Mouse (Mus musculus): Measurements from ENCODE around the gene Fntb.
A peak's percentile ranks its signal among the peaks of the same experiment; 100 is the strongest.

Fntb gene

GRCm38 (mm10) chr12:76961052-76961931, 195.9 kb downstream of the Fntb start:
- DNase-seq: peak in 1 of 2 experiments; percentile 72

DNA sequence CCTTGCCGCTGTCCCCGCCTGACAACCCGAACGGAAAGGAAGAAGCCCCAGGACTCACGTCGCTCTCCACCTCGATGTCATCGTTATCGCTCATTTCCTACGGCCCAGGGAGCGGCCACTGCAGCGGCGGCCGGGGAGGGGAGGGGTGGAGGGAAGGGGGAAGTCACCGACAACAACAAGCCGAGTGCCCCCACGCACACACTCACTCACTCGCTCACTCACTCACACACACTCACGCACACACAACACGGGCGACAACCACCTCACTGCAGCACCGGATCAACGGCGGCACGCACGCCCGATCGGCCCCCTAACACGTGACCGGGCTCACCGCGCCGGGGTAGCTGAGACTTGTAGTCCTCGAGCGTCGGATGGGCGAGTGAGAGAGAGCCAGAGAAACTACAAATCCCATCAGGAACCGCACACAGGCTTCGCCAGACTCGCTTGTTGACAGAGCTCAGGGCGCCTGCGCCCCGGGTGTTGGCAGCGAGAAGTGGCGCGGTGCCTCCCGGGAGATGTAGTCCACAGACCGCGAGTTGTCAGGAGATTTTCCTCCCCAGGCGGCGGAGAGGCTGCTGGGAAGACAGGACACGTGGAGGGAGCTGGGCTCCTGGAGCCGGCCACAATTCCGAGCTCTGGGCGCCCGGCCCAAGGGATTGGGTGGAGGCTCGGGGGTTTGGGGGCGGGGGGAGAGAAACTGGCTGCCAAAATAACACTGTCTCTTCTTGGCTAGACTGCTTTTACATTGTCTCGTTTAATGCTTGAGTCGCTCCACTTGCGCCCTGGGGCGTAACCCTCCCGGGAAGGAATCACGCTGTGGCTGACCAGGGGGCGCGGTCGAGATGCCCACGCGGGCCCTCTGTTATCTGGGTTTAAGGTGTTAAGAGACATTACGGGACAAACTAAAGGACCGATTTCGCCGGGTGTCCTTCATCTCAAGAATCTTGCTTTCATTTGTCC, 196.8 kb downstream of the Fntb start, which contains the start of gene Max:
Max (minus strand) TSS at position 270 of the 960 bp plus-strand sequence.
- DNase-seq: peak; percentile 99

DNA sequence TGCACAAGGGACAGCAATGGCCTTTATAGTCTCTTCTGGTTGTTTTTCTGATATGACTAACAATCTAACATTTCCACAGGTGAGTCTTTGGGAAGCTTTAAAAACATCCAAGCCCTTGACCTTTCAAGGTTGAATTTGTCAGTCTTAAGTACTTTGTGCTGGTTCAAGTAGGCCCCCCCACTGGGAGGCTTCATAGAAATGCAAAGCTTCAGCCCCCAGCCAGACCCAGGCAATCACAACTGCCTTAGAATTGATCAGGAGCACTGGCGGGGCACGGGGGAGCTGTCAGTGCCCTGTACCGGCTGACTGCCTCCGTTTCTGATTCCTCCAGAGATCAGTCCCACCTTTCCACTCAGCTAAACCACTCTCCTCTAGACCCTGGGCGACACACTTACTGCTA, 199.7 kb downstream of the Fntb start:
- no peak for DNase-seq

GRCm38 (mm10) chr12:76965876-76966275, 200.5 kb downstream of the Fntb start:
- no peak for DNase-seq
